ENCODE assay signal across 8 mouse cellular contexts in genomic region chr16:62854191-62855068, GRCm38 (mm10). TPM values are rescaled to one million over a fixed set of nuclear protein-coding genes. Genes with fewer than 3 reads are reported as not detected.
DNase-seq lines count a peak whose midpoint lies in the region; TF ChIP-seq lines count a peak whose summit lies in the region.

Pros1 (plus strand) TSS chr16:62854307.

- H3K9me3 ChIP-seq in hindbrain, embryonic 10.5 days: no peaks in the 10 kb centered on the region

- TF ChIP-seq CTCF in brain, embryonic 14.5 days (IDR thresholded peaks at IDR 0.05; ENCODE audit: borderline replicate concordance, extremely low read depth, insufficient read depth, insufficient read length): no peak

- peak; percentile 35 for DNase-seq in ES-CJ7 (ENCODE audit: low read depth, low spot score)
- DNase-seq in brain, embryonic 14.5 days (ENCODE audit: low read depth): peak; percentile 64
- peak in 1 of 2 experiments; percentile 26 for DNase-seq in frontal cortex, adult 2 months (ENCODE audit: extremely low spot score in 1 of 2, low spot score in 1 of 2)
- DNase-seq in hindbrain, embryonic 10.5 days (ENCODE audit: low spot score): peak; percentile 74
- peak; percentile 37 to 59 for DNase-seq in layer of hippocampus, postnatal 10 days (ENCODE audit: low spot score in 2 of 2)
- DNase-seq in lung, postnatal 25 days (ENCODE audit: low spot score): peak; percentile 74
- DNase-seq in retina, embryonic 14.5 days (ENCODE audit: low spot score): peak; percentile 69
- peak; percentile 43 for DNase-seq in urinary bladder, adult 2 months (ENCODE audit: low spot score)

- no peaks in the 10 kb centered on the region for H3K27me3 ChIP-seq in hindbrain, embryonic 10.5 days (ENCODE audit: insufficient read depth, poor library complexity, severe bottlenecking)

- H3K36me3 ChIP-seq in hindbrain, embryonic 10.5 days: no peaks in the 10 kb centered on the region

- 5% methylated on average over 42 of the region's 42 CpGs for WGBS in hindbrain, embryonic 10.5 days

- peak within 1 kb of the TSS; percentile 68 for H3K4me3 ChIP-seq in hindbrain, embryonic 10.5 days

- H3K27ac ChIP-seq in hindbrain, embryonic 10.5 days: peak within 1 kb of the TSS; percentile 91

- TF ChIP-seq POLR2A in brain, embryonic 14.5 days (IDR thresholded peaks at IDR 0.05; ENCODE audit: borderline replicate concordance, extremely low read depth, insufficient read depth, insufficient read length, poor library complexity, severe bottlenecking): peak; percentile 58

- peaks cover 14% of the 10 kb centered on the region; the same call in 1 of the 2 replicates for H3K4me1 ChIP-seq in hindbrain, embryonic 10.5 days (replicated peaks)

RNA-seq across cellular contexts. Expression of gene Pros1, which starts in this region (rescaled TPM):
- polyA plus RNA-seq in brain, embryonic 14.5 days (2012; rRNA removed): 3.9 and 6.3 TPM in 2 replicates
- 8.6 and 10.1 TPM in 2 replicates for polyA plus RNA-seq in frontal cortex, adult 2 months (2012; rRNA removed)
- polyA plus RNA-seq in hindbrain, embryonic 10.5 days (2016; fragmentation: Nextera tagmentation; extraction: Ambion mirVana): 16.7 and 18.6 TPM in 2 replicates
- 10 to 100 TPM in 1 of 2 experiments, 1 to 10 TPM in 1; 9.8 to 11.2 TPM for total RNA-seq in layer of hippocampus, postnatal 10 days (2021)
- polyA plus RNA-seq in urinary bladder, adult 2 months (2012; rRNA removed): 29.9 and 38.7 TPM in 2 replicates
